Mouse (Mus musculus) forebrain, embryonic 15.5 days (tissue): ENCODE results near the gene Rybp. TPM values are rescaled to one million over a fixed set of nuclear protein-coding genes. Genes with fewer than 3 reads are reported as not detected.

Experiments
- ATAC-seq: fragments of 200-750 bp; cut with Nextera tagmentation; replicated peaks from 2 replicates; pipeline ENCODE4 v1.8.0; 2017; ENCODE audit warnings: mild to moderate bottlenecking, moderate TSS enrichment, moderate library complexity
- H3K27ac ChIP-seq: fragments of 300-500 bp; sonication (generic); replicated peaks from 2 replicates; pipeline ENCODE4 v1.5.1; 2015; ENCODE audit warnings: mild to moderate bottlenecking, inconsistent platforms
- H3K27me3 ChIP-seq: fragments of 300-500 bp; sonication (generic); 2 replicates; pipeline ENCODE4 v1.6.1; 2015; ENCODE audit warnings: inconsistent platforms
- H3K36me3 ChIP-seq: fragments of 300-500 bp; sonication (generic); 2 replicates; pipeline ENCODE4 v1.6.1; 2015; ENCODE audit warnings: mild to moderate bottlenecking, inconsistent platforms
- H3K4me1 ChIP-seq: fragments of 300-500 bp; sonication (generic); 2 replicates; pipeline ENCODE4 v1.6.1; 2015; ENCODE audit warnings: inconsistent platforms
- H3K4me2 ChIP-seq: fragments of 300-500 bp; sonication (generic); replicated peaks from 2 replicates; pipeline ENCODE4 v1.6.1; 2015; ENCODE audit warnings: mild to moderate bottlenecking, inconsistent platforms
- H3K4me3 ChIP-seq: fragments of 300-500 bp; sonication (generic); 2 replicates; pipeline ENCODE4 v1.5.1; 2015; ENCODE audit warnings: mild to moderate bottlenecking, inconsistent platforms
- H3K9ac ChIP-seq: fragments of 300-500 bp; sonication (generic); replicated peaks from 2 replicates; pipeline ENCODE4 v1.6.1; 2015; ENCODE audit warnings: mild to moderate bottlenecking, inconsistent platforms
- H3K9me3 ChIP-seq: fragments of 300-500 bp; sonication (generic); 2 replicates; pipeline ENCODE4 v1.6.1; 2016; ENCODE audit warnings: inconsistent platforms
- WGBS: fragments of 180-500 bp; shearing (Covaris S2); methylation state at CpG from one replicate; pipeline ENCODE4 v1.1.7; 2015; ENCODE audit warnings: mixed read lengths; 5-methylcytosine and 5-hydroxymethylcytosine counted together
- polyA plus RNA-seq: library from polyadenylated mRNA; unstranded; fragments of >200 nt; fragmentation: Nextera tagmentation; extraction: Ambion mirVana; gene quantifications from 2 replicates; pipeline ENCODE4 v1.2.1, GENCODE M21; 2015

Gene Rybp
- polyA plus RNA-seq, 1 experiment from 2014 or later = 26.8 TPM

DNA sequence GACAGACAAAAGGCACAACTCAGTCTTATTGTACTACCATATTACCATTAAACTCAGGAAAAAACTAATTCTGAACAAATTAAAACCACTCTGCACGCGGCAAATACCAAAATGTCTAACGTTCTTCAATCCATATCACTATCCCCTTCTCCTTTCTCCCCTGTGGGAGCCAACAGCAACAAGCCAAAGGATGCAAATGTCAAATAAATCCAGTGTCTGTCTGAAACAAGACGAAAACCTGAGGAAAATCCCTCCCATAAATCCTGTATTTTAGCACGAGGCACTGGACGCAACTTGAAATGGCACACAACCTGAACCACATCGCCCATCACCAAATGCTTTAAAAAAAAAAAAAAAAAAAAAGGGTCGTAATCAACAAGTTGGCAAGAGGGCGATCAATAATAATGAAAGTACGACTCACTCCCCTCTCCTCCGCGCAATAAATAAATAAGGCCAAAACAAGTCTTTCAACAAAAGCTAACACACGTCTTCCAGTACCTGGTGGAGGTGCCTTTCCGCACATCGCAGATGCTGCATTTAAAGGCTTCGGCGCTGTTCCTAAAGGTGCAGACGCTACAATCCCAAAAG, 1.2 kb downstream of the Rybp start:
- Histone ChIP-seq H3K27me3 (no peaks in the 10 kb centered on the region), H3K4me3 (peak overlapping the region; percentile 84), H3K4me1 (peaks cover 43% of the 10 kb centered on the region), H3K4me2 (peak overlapping the region; percentile 85), H3K27ac (peak overlapping the region; percentile 98), H3K36me3 (no peaks in the 10 kb centered on the region), H3K9me3 (no peaks in the 10 kb centered on the region), H3K9ac (peak overlapping the region; percentile 94)
- under 1% methylated on average over 18 of the region's 18 CpGs for WGBS
- ATAC-seq = no peak

DNA sequence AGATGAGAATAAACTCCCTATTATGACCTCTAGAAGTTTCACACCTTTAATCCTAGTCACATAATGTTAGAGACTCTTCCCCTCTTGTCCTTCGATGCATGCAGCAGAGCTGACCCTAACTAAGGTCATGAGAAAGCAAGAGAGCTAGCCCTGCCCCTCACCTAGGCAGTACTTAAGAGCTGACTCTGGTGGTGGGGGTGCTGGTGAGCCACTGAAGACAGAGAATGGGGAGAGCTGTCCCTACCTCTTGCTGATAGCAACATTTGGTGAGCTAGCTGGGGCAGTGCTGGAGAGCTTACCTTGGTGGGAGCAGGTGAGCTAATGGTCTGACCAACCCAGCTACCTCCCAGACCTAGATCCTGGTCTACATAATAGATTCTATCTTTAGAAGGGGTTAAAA, 8.4 kb downstream of the Rybp start:
- H3K4me2 ChIP-seq = no peak overlapping the region
- no peak overlapping the region for H3K27ac ChIP-seq
- no peaks in the 10 kb centered on the region for H3K36me3 ChIP-seq
- ATAC-seq = no peak
- H3K4me1 ChIP-seq = peaks cover 35% of the 10 kb centered on the region
- no peak overlapping the region for H3K9ac ChIP-seq
- no peaks in the 10 kb centered on the region for H3K27me3 ChIP-seq
- H3K9me3 ChIP-seq = no peaks in the 10 kb centered on the region
- H3K4me3 ChIP-seq = no peak overlapping the region
- 86% methylated on average over 1 of the region's 1 CpGs for WGBS

DNA sequence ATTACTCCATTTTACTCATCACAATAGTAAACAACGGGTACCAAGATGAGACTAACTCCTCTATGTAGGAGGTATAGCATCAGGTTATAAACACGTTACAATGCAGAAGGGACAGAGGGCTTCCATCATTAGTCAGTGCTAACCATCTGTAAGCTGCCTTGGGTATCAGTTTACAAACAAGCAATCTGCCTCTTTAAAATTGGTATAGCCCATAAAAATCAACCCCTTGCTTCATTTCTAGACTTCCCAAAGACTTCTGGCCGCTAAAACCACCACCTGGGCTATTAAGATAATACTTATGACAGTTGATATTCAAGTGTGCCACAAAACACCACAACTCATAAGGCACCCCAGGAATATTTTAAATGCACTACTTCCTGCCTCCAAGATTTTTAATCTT, 10.9 kb downstream of the Rybp start:
- Histone ChIP-seq H3K9me3 (no peaks in the 10 kb centered on the region), H3K27me3 (no peaks in the 10 kb centered on the region), H3K4me2 (no peak overlapping the region), H3K4me3 (no peak overlapping the region), H3K27ac (no peak overlapping the region), H3K36me3 (no peaks in the 10 kb centered on the region), H3K4me1 (peaks cover 28% of the 10 kb centered on the region), H3K9ac (no peak overlapping the region)
- WGBS = 73% methylated on average over 3 of the region's 3 CpGs
- no peak for ATAC-seq

DNA sequence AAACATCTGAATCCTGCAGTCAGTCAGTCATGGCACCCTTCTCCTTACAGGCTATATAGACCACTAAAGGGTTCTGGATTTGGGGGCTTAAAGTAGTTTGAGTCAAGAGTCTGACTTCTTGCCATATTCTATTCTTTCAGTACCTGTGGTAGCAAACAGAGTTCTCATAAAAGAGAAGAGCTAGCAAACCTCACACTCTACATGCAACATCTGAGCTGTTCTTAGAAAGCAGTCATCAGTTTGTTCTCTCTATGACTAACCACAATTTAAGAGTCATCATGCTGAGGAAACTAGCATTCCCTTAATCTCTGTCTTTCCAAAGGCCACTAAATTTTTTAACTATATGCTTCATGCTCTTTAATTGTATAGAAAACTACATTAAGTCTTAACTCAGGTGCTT, 11.6 kb downstream of the Rybp start:
- Histone ChIP-seq H3K4me3 (no peak overlapping the region), H3K9me3 (no peaks in the 10 kb centered on the region), H3K4me1 (peaks cover 27% of the 10 kb centered on the region), H3K27ac (no peak overlapping the region), H3K36me3 (no peaks in the 10 kb centered on the region), H3K27me3 (no peaks in the 10 kb centered on the region), H3K4me2 (no peak overlapping the region), H3K9ac (no peak overlapping the region)
- no peak for ATAC-seq

DNA sequence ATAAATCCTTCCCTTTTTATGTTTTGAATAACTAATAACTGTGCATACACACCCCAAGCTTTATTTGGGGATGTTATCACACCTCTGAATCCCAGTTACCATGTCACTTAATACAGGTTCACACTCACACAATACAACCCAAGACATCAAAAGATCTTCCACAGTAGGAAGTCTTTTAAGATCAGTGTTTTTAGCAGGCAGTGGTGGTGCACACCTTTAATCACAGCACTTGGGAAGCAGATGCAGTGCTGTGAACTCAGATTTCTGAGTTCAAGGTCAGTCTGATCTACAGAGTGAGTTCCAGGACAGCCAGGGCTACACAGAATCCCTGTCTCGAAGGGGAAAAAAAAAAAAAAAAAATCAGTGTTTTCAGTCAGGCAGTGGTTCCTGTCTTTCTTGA, 13.7 kb downstream of the Rybp start:
- Histone ChIP-seq H3K9me3 (no peaks in the 10 kb centered on the region), H3K9ac (no peak overlapping the region), H3K4me3 (no peak overlapping the region), H3K4me1 (peaks cover 20% of the 10 kb centered on the region), H3K27ac (no peak overlapping the region), H3K4me2 (no peak overlapping the region), H3K36me3 (no peaks in the 10 kb centered on the region), H3K27me3 (no peaks in the 10 kb centered on the region)
- 70% methylated on average over 1 of the region's 1 CpGs for WGBS
- no peak for ATAC-seq

DNA sequence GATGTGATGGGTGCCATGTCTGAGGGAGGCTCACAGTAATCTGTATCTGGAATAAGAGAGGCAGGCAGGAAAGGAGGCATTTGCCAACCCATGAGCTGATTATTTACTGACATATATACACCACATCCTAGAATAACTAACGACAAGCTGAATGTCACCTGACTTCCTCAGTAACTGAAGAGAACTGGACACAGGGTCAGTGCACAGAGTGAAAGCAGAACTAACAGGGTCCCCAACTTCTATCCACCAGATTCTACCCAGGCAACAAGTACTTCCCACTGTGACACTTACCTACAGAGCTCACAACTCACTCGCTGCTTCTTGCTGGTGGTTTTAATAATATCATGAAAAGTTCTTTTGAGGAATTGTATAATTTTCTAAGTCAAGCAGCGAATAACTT, 15.3 kb downstream of the Rybp start:
- no peak overlapping the region for H3K27ac ChIP-seq
- no peak overlapping the region for H3K4me3 ChIP-seq
- no peaks in the 10 kb centered on the region for H3K9me3 ChIP-seq
- no peak overlapping the region for H3K4me2 ChIP-seq
- peaks cover 6% of the 10 kb centered on the region for H3K4me1 ChIP-seq
- 82% methylated on average over 3 of the region's 3 CpGs for WGBS
- no peaks in the 10 kb centered on the region for H3K36me3 ChIP-seq
- no peaks in the 10 kb centered on the region for H3K27me3 ChIP-seq
- no peak for ATAC-seq
- no peak overlapping the region for H3K9ac ChIP-seq

DNA sequence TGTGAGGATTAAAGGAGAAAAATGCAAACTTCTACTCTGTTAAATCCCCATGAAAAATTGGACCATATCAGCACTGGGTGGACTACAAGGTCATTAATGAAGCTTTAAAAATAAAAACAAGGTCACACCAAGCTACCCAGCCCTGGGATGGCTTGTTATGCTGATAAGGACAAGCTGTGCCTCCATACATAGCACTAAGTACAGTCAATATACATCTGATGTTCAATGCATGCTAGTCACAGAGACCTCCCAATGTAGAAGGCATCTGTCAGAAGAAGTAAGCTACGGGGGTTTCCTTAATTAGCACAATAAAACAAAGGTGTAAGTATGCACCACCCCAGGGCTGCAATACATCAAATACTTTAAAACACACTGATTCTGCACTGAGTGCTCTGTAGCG, 16.5 kb downstream of the Rybp start:
- no peak for ATAC-seq

DNA sequence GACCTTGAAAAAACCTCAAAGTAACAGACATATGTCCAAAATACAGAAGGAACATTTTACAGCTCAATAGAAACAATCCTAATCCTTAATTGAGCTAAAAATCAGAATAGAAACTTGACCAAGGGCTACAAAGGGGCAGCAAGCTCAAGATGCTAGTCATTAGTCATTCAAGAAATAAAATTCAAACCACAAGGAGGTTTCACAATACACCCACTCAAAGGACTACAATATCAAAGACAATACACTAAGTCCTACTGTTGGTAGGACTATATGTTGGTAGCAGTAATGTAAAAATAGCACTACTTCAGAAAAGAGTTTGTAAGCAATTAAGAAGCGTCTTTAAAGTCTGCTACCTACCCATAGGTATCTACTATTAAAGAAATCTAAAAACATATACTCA, 27.7 kb downstream of the Rybp start:
- Histone ChIP-seq H3K4me1 (peaks cover 10% of the 10 kb centered on the region), H3K27me3 (no peaks in the 10 kb centered on the region), H3K9me3 (no peaks in the 10 kb centered on the region), H3K36me3 (no peaks in the 10 kb centered on the region), H3K4me3 (no peak overlapping the region), H3K27ac (no peak overlapping the region), H3K4me2 (no peak overlapping the region), H3K9ac (no peak overlapping the region)
- ATAC-seq = no peak
- WGBS = 94% methylated on average over 1 of the region's 1 CpGs

More for the DNA sequence above, 16.5 kb downstream of the Rybp start:
- H3K36me3 ChIP-seq = no peaks in the 10 kb centered on the region
- no peak overlapping the region for H3K4me3 ChIP-seq
- no peaks in the 10 kb centered on the region for H3K9me3 ChIP-seq
- H3K27ac ChIP-seq = no peak overlapping the region
- 0 out of 2 replicates have a peak, but pooled peaks cover 2% of the 10 kb centered on the region for H3K4me1 ChIP-seq
- no peaks in the 10 kb centered on the region for H3K27me3 ChIP-seq
- H3K9ac ChIP-seq = no peak overlapping the region
- whole genome bisulfite sequencing = 75% methylated on average over 2 of the region's 2 CpGs
- no peak overlapping the region for H3K4me2 ChIP-seq

DNA sequence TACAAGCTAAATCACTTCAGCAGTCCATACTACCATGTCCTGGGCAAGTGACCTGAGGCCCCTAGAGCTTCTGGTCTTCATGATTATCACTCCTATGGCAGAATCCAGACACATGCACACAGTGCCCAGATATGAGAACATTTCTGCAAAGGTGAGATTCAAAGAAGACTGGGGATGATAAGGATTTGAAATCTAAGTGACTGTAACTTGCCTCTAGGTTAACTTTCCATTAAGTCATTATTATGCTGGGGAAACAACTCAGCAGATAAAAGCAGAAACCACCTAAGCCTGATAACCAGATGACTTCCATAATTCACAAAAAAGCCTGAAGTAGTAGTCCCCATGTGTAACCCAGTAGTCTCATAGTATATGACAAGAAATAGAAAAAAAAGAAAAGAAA, 29.0 kb downstream of the Rybp start:
- ATAC-seq = no peak
- Histone ChIP-seq H3K4me1 (peaks cover 20% of the 10 kb centered on the region), H3K4me2 (no peak overlapping the region), H3K9me3 (no peaks in the 10 kb centered on the region), H3K9ac (no peak overlapping the region), H3K27ac (no peak overlapping the region), H3K36me3 (no peaks in the 10 kb centered on the region), H3K27me3 (no peaks in the 10 kb centered on the region), H3K4me3 (no peak overlapping the region)

DNA sequence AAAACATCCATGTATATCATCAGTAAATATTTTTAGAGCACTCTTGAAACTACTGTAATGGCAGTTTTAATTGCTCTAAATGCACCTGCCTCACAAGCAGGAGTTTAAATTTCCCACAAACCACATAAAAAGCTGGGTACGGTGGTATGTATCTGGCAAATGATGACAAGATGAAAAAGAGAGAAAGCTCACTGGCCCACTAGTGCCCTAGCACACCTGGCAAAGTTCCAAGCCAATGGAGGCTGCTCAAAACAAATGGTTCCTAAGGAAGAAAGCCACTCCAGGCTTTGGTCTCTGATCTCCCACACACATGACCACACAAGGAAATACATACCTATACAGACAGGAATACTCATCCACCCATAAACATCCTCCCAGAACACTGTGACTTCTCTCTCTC, 31.9 kb downstream of the Rybp start:
- H3K4me1 ChIP-seq = peaks cover 27% of the 10 kb centered on the region
- no peaks in the 10 kb centered on the region for H3K9me3 ChIP-seq
- WGBS = 41% methylated on average over 1 of the region's 1 CpGs
- H3K4me2 ChIP-seq = no peak overlapping the region
- H3K36me3 ChIP-seq = no peaks in the 10 kb centered on the region
- H3K4me3 ChIP-seq = no peak overlapping the region
- no peak overlapping the region for H3K9ac ChIP-seq
- H3K27ac ChIP-seq = no peak overlapping the region
- ATAC-seq = no peak
- no peaks in the 10 kb centered on the region for H3K27me3 ChIP-seq

DNA sequence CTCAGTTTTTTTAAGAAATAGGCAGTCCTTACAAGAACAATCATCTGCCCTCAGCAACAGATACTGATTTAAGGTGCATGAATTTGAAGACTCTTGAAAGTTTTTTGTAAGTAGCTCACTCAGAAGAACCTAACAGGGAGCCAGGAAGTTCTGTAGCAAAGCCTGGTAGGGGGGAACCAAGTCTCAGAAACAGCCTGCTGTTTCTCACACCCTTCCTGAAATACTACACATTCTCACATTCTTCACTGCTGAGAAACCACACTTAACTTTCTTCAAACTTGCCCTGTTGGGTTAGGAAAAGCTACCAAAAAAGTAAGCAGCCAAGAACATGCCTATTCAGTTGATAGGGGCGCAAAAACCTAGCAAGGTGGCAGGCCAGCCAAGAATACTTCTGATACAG, 32.6 kb downstream of the Rybp start:
- Histone ChIP-seq H3K27ac (no peak overlapping the region), H3K9me3 (no peaks in the 10 kb centered on the region), H3K4me2 (no peak overlapping the region), H3K27me3 (no peaks in the 10 kb centered on the region), H3K9ac (no peak overlapping the region), H3K4me1 (peaks cover 27% of the 10 kb centered on the region), H3K4me3 (no peak overlapping the region), H3K36me3 (no peaks in the 10 kb centered on the region)
- 74% methylated on average over 1 of the region's 1 CpGs for WGBS
- ATAC-seq = no peak

DNA sequence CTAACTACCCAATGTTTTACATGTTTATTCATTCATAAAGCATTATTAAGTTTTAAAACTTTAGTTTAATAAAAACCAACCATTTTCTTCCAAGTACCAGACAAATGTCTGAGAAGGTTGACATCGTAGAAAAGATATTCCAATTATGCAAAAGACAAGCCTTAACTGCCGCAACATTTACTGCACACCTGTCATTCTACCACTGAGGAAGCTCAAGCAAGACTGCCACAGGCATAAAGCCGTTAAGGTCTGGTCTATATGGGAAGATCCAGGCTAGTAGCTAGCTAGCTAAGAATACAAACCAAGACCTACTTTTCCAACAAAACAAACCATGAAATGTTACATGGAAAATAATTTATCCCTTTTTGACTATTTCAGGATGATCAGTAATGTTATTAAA, 42.8 kb downstream of the Rybp start:
- no peaks in the 10 kb centered on the region for H3K9me3 ChIP-seq
- H3K4me1 ChIP-seq = peaks cover 9% of the 10 kb centered on the region; the same call in 1 of the 2 replicates
- 48% methylated on average over 3 of the region's 3 CpGs for WGBS
- H3K4me3 ChIP-seq = no peak overlapping the region
- H3K27me3 ChIP-seq = no peaks in the 10 kb centered on the region
- H3K4me2 ChIP-seq = no peak overlapping the region
- no peak for ATAC-seq
- no peak overlapping the region for H3K9ac ChIP-seq
- H3K27ac ChIP-seq = no peak overlapping the region
- H3K36me3 ChIP-seq = no peaks in the 10 kb centered on the region

DNA sequence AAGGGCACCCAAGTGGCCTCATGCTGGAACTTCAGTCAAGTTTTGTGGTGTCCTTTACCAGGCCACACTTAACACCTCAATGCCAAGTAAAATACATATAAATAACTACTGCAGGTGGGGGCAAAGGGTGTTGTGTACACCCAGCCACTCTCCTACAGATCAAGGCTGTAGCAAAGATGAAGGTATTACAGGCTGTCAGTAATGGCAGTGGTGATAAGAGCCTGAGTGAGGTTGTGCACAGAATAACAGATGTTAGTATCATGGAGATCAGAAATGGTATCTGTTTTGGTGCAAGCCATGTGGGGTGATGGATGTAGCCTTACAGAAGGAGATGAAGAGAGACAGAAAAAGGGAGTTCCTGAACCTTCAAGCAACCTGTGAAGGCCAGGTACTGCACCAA, 52.2 kb downstream of the Rybp start:
- Histone ChIP-seq H3K9ac (no peak overlapping the region), H3K4me2 (no peak overlapping the region), H3K4me1 (peaks cover 14% of the 10 kb centered on the region), H3K27me3 (no peaks in the 10 kb centered on the region), H3K36me3 (0 out of 2 replicates have a peak, but pooled peaks cover 2% of the 10 kb centered on the region), H3K27ac (no peak overlapping the region), H3K4me3 (no peak overlapping the region), H3K9me3 (no peaks in the 10 kb centered on the region)
- no peak for ATAC-seq
